Mouse (Mus musculus) adrenal gland, adult (tissue): ENCODE results near the gene Elp5.

Experiments used
- DNase-seq, 2 experiments: peaks; one replicate each; pipeline ENCODE4 v3.0.0; 2022 to 2023; ENCODE audit warnings: low spot score in 1 of 2; ENCODE audit not compliant: inconsistent age in 2 of 2

Gene Elp5

DNA sequence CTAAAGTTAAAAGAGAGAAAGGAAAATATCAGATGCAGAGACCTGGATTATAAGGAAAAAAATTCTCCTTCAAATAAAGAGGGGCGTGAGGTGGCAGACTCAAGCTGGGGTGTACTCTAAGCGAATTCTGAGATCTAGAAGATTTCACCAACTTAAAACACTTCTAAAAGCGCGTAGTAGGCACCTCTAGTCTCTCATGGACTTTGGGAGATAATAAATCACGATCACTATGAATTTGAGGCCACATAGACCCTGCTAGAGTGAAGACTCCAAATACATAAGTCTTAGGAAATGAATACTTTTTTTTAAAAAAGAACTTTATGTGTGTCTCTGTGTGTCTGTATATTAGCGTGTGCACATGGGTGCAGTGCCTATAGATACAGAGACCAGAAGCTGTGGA lies 33.4 kb upstream of the Elp5 start:
- DNase-seq: no peak

DNA sequence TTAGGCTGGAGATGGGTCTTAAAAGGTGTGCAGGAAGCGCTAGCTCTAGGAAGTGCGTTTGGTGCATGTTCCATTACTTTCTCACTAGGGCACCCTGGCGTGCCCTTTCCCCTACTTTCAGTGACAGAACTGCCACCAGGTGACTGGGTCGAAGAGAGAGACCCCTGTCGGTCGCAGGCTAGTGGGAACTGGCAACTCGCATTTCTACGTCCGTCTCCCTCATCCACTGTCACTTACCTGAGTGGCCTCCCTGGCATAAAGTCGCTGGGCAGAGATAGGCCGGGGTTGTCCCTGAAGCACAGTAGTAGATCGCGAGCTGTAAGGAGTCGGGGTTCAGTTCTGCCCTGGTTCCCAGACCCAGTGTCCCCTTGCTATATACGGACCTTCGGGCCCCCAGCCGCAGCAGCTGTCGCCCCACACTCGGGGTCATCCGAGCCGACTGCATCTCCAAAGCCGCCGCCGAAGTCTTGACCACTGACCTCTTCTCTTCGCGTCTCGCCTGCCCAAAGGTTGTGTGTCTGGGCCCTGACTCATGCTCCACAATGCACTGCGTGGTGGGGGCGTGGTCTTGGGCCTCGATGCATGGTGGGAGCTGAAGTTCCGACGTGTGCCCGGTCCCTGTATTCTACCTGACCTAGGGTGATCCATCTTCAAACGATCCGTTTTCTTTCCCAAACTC lies 32.7 kb upstream of the Elp5 start, which contains the start of gene Acadvl:
Gene Acadvl, minus strand, starts transcription at position 532 of the 679 bp plus-strand sequence.
- DNase-seq: peak; percentile 93 to 97

DNA sequence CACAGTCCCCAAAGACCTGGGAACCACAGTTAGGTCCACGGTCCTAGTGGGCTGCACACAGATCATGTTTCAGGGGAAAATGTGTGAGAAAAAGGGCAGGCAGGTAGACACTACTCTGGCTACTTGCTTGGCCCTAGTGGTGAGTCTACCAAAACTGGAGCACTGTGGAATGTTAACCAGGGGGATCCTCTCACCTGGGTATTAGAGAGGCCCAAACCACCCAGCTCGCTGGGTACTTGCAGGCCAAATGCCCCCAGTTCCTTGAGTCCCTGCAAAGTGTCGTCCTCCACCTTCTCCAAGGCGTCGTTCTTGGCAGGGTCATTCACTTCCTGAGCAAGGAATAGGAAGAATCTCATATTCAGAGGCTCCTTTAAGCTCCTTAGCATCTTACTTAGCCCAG lies 31.7 kb upstream of the Elp5 start:
- no peak for DNase-seq

DNA sequence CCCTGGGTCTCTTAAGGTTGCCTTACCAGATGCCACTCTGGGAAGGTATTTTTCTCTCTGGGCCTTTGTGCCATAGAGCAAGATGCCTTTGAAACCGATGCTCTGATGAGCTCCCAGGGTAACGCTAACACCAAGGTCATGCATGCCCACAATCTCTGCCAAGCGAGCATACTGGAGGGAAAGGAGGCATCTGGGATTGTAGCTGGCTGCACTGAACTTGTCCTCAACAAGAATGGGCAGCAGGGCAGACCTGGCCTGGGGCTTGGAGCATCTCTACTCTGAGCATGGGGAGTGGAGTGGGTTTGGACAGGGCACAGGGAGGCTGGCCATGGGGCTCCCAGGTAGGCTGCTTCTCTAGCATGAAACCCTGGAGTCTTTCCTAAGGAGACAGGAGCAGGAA lies 31.1 kb upstream of the Elp5 start:
- peak in 1 of 2 experiments; percentile 66 for DNase-seq

DNA sequence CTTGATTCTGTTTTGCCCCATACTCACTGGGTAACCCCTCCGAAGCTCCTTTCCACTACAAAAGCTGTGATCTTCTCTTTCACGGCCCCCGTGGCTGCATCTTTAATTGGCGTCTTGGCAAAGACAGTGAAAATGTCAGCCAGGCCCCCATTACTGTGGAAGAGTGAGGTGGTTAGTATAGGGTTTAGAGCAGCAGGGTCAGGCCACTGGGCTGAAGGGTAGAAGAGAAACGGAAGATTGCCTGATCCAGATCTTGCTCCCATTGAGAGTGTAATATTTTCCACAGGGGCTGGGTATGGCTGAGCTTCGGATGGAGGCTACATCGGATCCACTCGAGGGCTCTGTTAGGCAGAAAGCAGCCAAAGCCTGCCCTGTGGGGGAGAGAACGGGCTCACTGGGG lies 30.6 kb upstream of the Elp5 start:
- no peak for DNase-seq

DNA sequence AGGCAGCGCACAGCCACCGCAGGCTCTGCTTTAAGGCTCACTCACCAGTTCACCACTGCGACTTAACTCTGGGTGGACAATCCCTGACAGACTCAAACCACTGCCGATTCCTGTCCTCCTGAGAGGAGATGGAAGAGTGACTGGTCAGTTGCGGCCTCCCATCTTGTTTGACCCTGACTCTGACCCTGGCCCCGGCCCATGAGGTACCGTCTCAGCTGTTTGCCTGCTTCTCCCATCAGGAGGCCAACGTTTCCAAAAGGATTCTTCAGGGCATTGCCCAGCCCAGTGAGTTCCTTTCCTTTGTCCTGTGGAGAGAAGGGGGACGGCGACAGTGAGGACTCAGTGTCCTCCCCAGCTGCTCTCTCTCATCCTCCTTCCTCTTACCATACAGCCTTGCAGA lies 28.6 kb upstream of the Elp5 start:
- DNase-seq: peak in 1 of 2 experiments; percentile 62

DNA sequence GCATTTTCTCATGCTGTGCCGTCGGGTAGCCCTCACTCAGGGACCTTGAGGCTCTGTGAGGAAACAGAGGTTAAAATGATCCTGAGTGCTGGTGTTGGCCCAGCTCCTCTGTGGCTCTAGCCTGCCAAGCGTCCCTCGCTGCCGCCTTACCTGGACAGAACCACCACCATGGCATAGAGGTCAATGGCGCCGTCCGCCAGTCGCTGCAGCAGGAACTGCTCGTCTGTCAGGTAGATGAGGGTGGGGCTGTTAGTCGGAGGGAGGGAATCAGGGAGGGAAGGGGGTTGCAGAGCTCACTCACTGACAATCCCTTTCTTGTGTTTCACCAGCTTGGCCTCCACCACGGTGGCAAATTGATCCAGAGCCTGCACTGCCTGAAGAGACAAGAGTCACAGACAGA lies 28.2 kb upstream of the Elp5 start:
- DNase-seq: no peak

DNA sequence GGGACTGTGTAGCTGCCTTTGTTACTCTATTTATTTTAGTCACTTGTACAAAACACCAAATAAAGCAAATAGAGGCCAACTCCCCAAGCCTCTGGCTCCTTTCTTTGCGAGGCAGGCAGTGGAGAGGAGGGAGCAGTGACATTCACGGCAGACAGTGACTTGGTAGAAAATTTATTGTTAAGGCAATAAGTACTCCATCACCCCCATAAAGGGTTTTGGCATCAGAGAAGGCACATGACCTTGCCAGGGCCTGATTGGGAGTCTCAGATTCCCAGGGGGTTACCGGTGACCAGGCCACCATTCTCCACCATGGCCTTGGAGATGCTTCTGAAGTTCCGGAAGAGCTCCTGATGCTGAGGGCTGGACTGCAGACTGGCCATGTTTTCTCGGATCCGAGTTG lies 27.7 kb upstream of the Elp5 start:
- DNase-seq: peak in 1 of 2 experiments; percentile 62

DNA sequence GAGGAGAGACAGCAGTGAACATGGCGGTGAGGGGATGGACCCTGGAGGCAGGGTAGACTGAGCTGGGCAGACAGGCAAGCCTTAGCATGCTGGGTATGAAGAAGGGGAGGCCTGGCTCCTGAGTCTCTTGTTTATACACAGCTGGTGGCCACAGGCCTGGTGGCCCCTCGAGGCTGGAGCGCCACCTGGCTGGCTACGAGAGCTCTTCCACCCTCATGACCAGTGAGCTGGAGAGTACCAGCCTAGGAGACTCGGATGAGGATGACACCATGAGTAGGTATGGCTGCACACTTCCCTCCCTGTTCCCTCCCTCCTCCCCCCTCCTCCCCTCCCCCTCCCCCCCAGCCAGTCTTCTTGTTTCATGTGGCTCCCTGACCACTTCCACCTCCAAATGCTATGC lies 23.2 kb upstream of the Elp5 start:
- DNase-seq: no peak

DNA sequence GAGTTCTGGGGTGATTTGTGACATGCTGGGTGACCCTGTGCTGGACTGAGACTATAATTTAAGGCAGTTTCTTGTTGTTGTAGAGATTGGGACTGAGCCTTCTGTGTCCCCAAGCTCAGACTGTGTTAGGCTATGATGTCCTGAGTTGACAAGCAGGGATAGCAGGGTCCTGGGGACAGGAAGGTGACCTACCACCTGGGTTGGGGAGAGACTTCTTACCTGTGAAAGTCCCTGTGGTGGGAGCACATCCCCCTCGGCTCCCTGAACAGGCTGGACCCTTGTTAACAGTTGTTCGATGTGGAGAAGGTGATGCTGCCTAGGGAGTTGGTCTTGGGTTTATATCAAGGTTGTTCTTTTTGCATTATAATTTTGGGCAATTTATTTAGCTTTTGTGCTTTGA lies 20.2 kb upstream of the Elp5 start:
- no peak for DNase-seq

DNA sequence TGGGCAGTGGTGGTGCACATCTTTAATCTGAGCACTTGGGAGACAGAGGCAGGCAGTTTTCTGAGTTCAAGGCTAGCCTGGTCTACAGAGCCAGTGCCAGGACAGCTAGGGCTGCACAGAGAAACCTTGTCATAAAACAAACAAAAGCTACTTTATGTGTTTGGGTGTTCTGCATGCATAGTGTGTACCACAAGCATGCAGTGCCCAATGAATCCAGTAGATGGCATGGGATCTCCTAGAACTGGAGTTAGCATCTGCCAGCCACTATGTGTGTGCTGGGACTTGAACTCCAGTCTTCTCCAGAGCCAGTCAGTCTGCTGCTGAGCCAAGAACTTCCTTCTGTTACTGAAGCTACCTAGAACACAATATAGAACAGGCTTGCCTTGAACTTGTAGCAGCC lies 19.5 kb upstream of the Elp5 start:
- DNase-seq: peak in 1 of 2 experiments; percentile 69

DNA sequence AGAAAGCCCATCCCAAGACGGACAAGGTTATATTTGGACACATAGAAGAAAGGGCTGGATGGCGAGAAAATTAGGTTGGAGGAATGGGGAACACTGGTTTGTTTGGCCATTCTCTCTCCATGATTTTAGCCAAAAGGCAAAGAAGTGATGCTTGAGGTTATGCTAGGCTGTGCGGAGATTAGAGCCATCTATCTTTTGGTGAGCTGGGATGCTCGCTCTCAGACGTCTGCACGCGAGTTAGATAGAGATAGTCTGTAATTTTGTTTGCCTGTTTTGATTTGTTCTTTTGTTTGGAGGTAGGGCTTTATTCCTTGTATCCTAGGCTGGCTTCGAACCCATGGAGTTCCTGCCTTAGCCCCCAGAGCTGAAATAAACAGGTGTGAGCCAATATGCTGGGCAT lies 18.8 kb upstream of the Elp5 start:
- DNase-seq: no peak

DNA sequence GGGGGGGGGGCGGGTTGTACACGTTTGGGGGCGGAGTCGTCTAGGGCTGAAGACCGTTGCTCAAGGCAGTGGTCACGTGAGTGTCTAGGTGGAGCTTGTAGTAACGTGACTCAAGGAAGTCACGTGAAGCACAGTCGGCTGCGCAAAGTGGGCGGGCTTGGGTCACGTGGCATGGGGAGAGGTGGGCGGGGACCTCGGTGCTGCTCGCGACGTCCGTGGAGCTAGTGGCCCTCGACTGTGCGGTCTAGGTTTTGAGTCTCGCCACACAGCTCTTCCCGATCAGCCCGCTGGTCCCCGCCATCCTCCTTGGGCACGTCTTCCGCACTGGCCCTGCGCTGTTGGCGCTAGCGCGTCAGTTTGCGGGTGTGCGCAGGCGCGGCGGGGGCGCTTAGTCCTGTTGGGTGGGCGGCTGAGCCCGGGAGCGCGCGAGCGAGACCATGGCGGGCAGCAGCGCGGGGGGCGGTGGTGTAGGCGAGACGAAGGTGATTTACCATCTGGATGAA lies 18.1 kb upstream of the Elp5 start, which contains the start of gene Dvl2:
Gene Dvl2, plus strand, starts transcription at position 200 of the 503 bp plus-strand sequence.
- peak; percentile 93 to 97 for DNase-seq

DNA sequence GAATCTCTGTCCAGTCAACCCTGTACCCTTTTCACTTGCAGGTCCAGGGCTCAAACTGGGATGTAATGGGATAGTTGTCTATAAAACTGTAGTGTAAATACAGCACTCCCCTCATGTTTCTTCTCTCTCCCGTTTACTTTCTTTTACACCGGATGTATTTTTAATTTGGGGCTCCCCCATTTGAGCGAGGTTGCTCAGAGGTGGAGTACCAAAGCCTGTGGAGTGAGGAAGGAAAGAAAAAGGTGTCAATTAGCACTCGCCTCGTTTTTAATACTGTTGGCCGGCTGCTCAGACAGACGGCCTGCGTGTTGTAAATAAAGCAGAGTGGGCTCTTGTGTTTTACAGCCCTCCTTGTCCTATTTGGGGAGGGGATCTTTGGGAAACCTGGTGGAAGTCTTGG lies 17.3 kb upstream of the Elp5 start:
- DNase-seq: peak in 1 of 2 experiments; percentile 47

DNA sequence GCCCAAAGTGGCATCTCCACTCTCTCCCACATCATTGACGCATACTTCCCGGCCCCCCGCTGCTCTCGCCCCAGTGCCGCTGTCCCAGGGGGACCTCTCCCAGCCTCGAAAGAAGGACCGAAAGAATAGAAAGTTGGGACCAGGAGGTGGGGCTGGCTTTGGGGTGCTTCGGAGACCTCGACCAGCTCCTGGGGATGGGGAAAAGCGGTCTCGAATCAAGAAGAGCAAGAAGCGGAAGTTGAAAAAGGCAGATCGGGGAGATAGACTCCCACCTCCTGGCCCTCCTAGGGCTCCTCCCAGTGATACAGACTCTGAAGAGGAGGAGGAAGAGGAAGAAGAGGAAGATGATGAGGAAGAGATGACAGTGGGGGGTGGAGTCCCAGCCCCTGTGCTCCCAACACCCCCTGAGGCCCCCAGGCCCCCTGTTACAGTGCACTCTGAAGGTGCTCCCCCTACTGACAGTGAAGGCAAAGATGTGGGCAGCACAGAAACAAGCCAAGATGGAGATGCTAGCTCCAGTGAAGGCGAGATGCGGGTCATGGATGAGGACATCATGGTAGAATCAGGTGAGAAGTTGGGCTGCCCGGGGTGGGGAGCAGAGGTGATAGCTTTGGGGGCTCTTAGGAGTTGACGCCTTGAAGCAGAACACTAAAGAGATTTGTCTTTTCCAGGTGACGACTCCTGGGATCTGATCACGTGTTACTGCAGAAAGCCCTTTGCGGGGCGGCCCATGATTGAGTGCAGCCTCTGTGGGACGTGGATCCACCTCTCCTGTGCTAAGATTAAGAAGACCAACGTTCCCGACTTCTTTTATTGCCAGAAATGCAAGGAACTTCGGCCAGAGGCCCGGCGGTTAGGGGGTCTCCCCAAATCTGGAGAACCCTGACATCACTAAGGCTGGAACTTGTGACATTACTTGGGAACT lies 16.5 kb upstream of the Elp5 start:
- DNase-seq: peak; percentile 52 to 69

DNA sequence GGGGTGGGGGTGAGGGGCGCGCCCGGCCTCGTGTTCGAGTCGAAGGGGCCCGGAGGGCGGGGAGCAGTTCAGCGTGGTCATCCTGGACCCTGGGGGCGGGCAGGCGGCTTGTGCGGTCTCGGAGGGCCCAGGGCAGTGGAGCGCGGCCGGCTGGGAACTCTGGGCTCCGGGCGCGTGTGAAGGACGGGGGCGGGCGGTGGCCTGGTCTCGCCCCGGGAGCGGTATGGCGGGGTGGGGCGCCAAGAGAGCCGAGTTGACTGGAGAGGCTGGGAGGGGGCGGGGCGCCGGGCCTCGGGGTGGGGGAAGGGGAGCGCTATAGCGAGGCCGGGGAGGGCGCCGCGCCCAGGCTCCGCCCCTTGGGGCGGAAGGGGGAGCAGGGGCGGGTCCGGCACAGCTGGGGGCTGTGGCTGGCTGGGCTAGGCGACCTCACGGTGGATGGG lies 14.8 kb upstream of the Elp5 start:
- DNase-seq: peak; percentile 92 to 96

DNA sequence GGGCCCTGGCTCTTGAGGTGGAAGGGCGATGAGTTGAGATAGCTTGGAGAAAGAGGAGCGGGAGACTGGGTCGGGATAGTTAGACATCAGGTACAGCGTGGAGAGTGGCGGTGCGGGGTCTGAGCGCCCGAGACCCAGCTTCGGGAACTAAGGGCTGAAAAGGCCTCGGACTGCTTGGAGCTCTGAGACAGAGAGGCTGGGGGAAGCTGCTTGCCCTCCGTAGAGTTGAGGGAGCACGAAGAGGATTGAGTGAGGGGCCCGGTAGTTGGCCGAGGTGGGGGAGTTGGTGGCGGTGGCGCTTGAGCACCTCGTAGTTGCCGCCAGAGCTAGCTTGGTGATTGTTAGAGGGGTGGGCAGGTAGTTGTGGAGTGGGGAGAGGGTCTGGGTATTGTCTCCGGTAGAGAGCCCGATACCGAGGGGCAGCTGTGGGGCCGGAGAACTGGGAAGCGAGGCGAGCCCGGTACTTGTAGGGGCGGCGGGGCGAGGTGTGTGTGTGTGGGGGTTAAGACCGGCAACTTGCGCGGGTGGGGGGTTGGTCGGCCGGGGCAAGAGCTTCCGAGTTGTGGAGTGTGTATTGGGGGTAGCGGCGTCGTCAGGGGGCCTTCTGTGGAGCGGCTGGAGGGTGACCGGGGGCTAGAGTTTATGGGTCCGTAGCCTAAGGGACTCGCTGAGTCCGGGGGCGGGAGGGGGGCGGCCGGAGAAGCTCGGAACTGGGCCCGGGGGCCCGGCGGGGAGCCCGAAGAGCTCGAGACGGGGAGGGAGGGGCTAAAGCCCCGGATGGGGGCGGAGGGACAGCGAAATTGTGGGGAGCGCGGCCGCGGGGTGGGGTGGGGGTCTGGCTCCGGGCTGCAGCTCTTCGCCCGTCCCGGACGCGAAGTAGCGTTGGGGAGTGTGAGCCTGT lies 14.1 kb upstream of the Elp5 start:
- DNase-seq: peak; percentile 69 to 86

DNA sequence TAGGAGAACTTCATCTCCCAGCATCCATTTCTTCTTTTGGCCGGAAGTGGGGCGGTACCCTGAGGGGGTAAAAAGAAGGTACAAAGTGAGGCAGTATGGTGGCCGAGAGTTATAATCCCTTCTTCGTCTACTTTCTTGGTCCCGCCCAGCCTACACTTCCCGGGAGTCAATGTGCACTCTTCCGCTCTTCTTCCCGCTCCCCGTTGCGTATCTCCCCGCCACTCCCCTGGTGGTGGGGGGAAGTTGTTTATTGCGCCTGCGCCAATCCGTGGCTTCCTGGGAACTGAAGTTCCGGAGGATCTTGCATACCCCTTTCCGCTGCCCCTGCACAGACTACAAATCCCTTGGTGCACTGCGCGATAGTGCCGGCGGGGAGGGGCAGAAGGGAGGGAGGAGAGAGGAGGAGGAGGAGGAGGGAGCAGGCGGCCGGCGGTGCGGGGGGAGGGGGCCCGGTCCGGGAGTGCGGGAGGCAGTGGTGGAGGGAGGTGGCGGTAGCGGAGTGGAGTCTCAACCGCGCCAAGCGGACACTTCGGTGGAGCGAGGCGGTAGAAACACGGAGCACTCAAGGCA lies 13.2 kb upstream of the Elp5 start, which contains the start of gene Phf23:
Gene Phf23, plus strand, starts transcription at position 387 of the 570 bp plus-strand sequence.
- peak; percentile 99 for DNase-seq

DNA sequence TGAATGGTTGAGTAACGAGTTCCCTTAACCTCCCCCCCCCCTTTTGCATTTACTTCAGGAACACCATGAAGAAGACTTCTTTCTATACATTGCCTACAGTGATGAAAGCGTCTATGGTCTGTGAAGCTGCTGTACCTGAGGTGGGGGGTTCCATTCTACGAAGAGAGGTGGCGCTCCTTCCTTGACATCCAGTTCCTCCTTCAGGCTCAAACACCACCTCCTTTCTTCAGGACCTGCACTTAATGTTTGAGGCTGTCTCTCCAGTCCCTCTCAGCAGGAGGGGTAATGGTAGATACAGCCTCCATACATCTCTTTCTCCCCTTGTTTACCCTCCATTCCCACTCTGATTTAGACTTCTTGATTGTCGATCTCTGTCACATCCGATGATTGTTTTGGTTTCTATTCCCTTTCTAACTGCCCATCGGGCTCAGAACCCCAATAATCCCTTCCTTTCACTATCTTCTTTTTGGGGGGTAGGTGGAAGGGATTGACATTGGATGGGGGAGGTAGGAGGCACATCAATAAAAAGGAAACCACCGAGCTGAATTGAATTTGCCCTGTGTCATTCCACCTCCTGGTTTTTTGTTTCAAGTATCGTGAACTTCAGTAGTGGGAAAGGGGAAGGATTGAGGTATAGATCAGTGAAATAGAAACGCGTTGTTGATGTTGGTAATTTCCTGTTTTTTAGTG lies 12.2 kb upstream of the Elp5 start:
- DNase-seq: peak in 1 of 2 experiments; percentile 54

DNA sequence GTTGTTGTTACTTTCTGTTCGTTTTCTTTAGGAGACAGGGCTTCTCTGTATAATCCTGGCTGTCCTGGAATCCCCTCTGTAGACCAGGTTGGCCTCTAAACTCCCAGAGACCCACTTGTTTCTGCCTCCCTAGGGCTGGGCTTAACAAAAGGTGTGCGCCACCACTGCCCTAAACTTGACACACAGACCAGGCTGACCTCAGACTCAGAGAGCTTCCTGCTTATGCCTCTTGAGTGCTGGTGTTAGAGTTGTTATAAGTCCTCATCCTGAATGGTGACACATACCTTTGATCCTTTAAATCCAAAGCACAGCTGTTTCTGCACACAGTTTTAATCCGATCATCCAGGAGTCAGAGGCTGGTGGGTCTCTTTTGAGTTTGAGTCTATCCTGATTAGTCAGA lies 10.6 kb upstream of the Elp5 start:
- no peak for DNase-seq
